Mouse (Mus musculus): Measurements from ENCODE around the gene Ociad1. TPM values are rescaled to one million over a fixed set of nuclear protein-coding genes. Genes with fewer than 3 reads are reported as not detected.

The Ociad1 gene
- 237 and 247 TPM in 2 replicates for polyA plus RNA-seq (2015; fragmentation: Nextera tagmentation; extraction: Ambion mirVana)

- peaks cover 18% of the 10 kb centered on the region for H3K4me1 ChIP-seq
- ATAC-seq (replicated peaks; ENCODE audit: low FRiP score) = peak; percentile 99
- peak within 1 kb of the TSS; percentile 59 for H3K4me2 ChIP-seq
- H3K9ac ChIP-seq = peak within 1 kb of the TSS; percentile 90
- peak within 1 kb of the TSS; percentile 96 for H3K27ac ChIP-seq
- peaks cover 25% of the 10 kb centered on the region for H3K36me3 ChIP-seq
- WGBS = under 1% methylated on average over 58 of the region's 58 CpGs
- peak within 1 kb of the TSS; percentile 87 for H3K4me3 ChIP-seq (replicated peaks)
- H3K9me3 ChIP-seq (replicated peaks) = no peaks in the 10 kb centered on the region
- no peaks in the 10 kb centered on the region for H3K27me3 ChIP-seq
Observed at GRCm38 (mm10) chr5:73292502-73293457, at the start of gene Ociad1. Gene Ociad1 (plus strand): TSS chr5:73292784.

DNA sequence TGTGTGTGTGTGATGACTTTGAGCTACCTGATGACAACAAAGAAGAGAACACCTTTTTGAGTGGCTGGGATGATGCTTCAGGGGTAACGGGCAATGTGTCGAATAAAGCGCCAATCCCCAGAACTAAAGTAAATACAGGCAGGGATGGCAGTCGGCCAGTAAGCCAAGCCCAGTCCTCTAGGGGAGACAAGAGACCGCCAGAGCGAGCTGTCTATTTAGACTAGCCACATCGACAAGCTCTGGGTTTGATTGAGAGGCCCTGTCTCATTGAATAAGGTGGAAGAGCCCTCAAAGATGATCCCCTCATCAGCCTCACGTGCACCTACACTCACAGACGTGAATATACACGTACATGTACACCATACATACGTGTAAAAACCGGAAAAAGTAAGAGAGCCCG, 48.2 kb upstream of the Ociad1 start:
- 77% methylated on average over 13 of the region's 13 CpGs for WGBS

GRCm38 (mm10) chr5:73246414-73246813, 46.2 kb upstream of the Ociad1 start:
- no peak overlapping the region for H3K9ac ChIP-seq
- no peak overlapping the region for H3K27ac ChIP-seq
- H3K9me3 ChIP-seq (replicated peaks) = no peaks in the 10 kb centered on the region
- H3K4me1 ChIP-seq = peaks cover 18% of the 10 kb centered on the region
- no peaks in the 10 kb centered on the region; the same call in 1 of the 2 replicates for H3K36me3 ChIP-seq
- H3K4me2 ChIP-seq = no peak overlapping the region
- WGBS = 88% methylated on average over 6 of the region's 6 CpGs
- ATAC-seq (replicated peaks; ENCODE audit: low FRiP score) = no peak
- no peaks in the 10 kb centered on the region for H3K27me3 ChIP-seq
- no peak overlapping the region for H3K4me3 ChIP-seq (replicated peaks)

More for the DNA sequence above, 48.2 kb upstream of the Ociad1 start:
- no peaks in the 10 kb centered on the region for H3K27me3 ChIP-seq
- H3K4me3 ChIP-seq (replicated peaks) = no peak overlapping the region
- no peaks in the 10 kb centered on the region for H3K36me3 ChIP-seq
- peaks cover 22% of the 10 kb centered on the region for H3K4me1 ChIP-seq
- H3K9me3 ChIP-seq (replicated peaks) = no peaks in the 10 kb centered on the region
- H3K27ac ChIP-seq = no peak overlapping the region
- no peak overlapping the region for H3K9ac ChIP-seq
- no peak for ATAC-seq (replicated peaks; ENCODE audit: low FRiP score)
- no peak overlapping the region for H3K4me2 ChIP-seq

- Histone ChIP-seq H3K36me3 (no peaks in the 10 kb centered on the region; the same call in 1 of the 2 replicates), H3K4me1 (peaks cover 21% of the 10 kb centered on the region), H3K9me3 (replicated peaks) (no peaks in the 10 kb centered on the region), H3K4me2 (no peak overlapping the region), H3K9ac (no peak overlapping the region), H3K27ac (no peak overlapping the region), H3K4me3 (replicated peaks) (no peak overlapping the region), H3K27me3 (no peaks in the 10 kb centered on the region)
- WGBS = 54% methylated on average over 8 of the region's 8 CpGs
- ATAC-seq (replicated peaks; ENCODE audit: low FRiP score) = no peak
Observed at GRCm38 (mm10) chr5:73248211-73248610, 44.4 kb upstream of the Ociad1 start.

GRCm38 (mm10) chr5:73249341-73249740, 43.2 kb upstream of the Ociad1 start:
- Histone ChIP-seq H3K4me1 (peaks cover 28% of the 10 kb centered on the region), H3K9ac (no peak overlapping the region), H3K27ac (no peak overlapping the region), H3K27me3 (no peaks in the 10 kb centered on the region), H3K4me3 (replicated peaks) (no peak overlapping the region), H3K36me3 (no peaks in the 10 kb centered on the region; the same call in 1 of the 2 replicates), H3K9me3 (replicated peaks) (no peaks in the 10 kb centered on the region), H3K4me2 (no peak overlapping the region)
- 95% methylated on average over 4 of the region's 4 CpGs for WGBS
- ATAC-seq (replicated peaks; ENCODE audit: low FRiP score) = no peak

DNA sequence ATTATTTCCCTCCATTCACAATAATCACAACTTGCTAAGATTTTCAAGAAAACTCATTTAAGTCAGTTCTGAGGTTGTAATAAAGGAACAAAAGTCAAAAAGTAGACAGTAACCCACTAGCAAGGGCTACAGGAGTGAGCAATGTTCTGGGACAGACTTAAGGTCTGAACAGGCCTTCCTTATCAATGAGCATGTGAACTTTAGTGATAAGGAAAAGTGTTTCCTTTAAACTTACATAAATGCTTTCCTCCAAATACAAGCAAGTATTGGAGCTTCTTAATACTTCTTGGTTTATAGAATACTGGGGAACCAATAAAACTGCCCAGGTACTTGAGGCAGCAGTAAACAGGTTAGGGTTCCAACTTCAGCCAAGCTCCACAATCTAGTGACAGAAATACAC, 39.8 kb upstream of the Ociad1 start:
- no peak overlapping the region for H3K4me2 ChIP-seq
- no peaks in the 10 kb centered on the region; the same call in 1 of the 2 replicates for H3K36me3 ChIP-seq
- no peaks in the 10 kb centered on the region for H3K27me3 ChIP-seq
- H3K9ac ChIP-seq = no peak overlapping the region
- no peak overlapping the region for H3K4me3 ChIP-seq (replicated peaks)
- peaks cover 31% of the 10 kb centered on the region for H3K4me1 ChIP-seq
- no peak for ATAC-seq (replicated peaks; ENCODE audit: low FRiP score)
- H3K9me3 ChIP-seq (replicated peaks) = no peaks in the 10 kb centered on the region
- H3K27ac ChIP-seq = no peak overlapping the region

GRCm38 (mm10) chr5:73254660-73255059, 37.9 kb upstream of the Ociad1 start:
- Histone ChIP-seq H3K27me3 (no peaks in the 10 kb centered on the region), H3K27ac (peak overlapping the region; percentile 98), H3K9ac (peak overlapping the region; percentile 95; the same call in 1 of the 2 replicates), H3K4me1 (peaks cover 24% of the 10 kb centered on the region), H3K4me2 (peak overlapping the region; percentile 70), H3K9me3 (replicated peaks) (no peaks in the 10 kb centered on the region), H3K4me3 (replicated peaks) (peak overlapping the region; percentile 98), H3K36me3 (no peaks in the 10 kb centered on the region; the same call in 1 of the 2 replicates)
- no peak for ATAC-seq (replicated peaks; ENCODE audit: low FRiP score)
- 15% methylated on average over 5 of the region's 5 CpGs for WGBS

DNA sequence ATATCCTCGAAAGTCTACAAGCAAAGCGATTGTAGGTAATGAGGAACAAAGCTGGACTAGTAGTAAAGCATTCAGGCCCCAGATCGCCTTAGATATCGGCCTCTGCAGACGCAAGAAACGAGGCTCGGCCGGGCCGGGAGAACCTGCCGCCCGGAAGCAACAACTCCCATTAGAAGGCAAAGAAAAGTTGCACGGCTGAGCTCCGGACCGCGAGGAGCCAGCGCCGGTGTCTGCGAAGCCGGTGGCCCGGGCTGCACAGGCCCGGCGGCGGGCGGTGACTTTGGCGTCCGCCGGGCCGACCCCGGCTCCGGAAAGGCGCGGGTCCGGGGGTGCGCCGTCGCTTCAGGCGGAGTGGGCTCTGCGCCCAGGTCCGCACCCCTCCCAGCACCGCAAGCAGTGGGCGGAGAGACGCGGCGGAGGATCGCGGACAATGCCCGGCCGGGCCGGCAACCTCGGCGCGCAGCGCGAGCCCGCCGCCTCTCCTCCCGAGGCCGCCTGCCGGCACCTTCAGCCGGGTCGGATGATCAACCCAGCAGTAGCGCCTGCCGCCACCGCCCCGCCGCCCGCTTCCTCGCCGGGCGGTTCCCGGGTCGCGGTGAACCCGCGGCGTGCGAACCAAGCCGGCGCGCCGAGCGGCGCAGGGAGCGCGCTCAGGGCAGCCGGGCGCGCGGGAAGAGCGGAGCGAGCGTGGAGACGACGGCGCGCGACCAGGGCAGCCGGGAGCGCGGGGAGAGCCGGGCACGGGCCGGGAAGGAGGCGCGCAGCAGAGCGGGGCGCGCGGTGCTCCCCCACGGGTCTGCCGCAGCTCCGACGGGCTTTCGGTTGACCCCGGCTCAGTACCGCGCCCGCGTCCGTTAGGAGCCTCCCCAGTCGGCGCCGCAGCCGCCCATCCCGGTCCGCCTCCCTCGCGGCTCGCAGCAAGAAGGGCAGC, 37.0 kb upstream of the Ociad1 start:
- no peaks in the 10 kb centered on the region for H3K27me3 ChIP-seq
- H3K4me2 ChIP-seq = peak overlapping the region; percentile 70
- WGBS = under 1% methylated on average over 98 of the region's 129 CpGs

GRCm38 (mm10) chr5:73256352-73257065, 36.1 kb upstream of the Ociad1 start, which contains the start of gene Fryl:
Gene Fryl (minus strand): TSS chr5:73256619.
- peak within 1 kb of the TSS; percentile 98 for H3K4me3 ChIP-seq (replicated peaks)
- no peaks in the 10 kb centered on the region for H3K36me3 ChIP-seq
- ATAC-seq (replicated peaks; ENCODE audit: low FRiP score) = peak; percentile 99
- no peaks in the 10 kb centered on the region for H3K27me3 ChIP-seq
- H3K9me3 ChIP-seq (replicated peaks) = no peaks in the 10 kb centered on the region
- H3K9ac ChIP-seq = peak within 1 kb of the TSS; percentile 95
- H3K27ac ChIP-seq = peak within 1 kb of the TSS; percentile 98
- peak within 1 kb of the TSS; percentile 70 for H3K4me2 ChIP-seq
- H3K4me1 ChIP-seq = peaks cover 24% of the 10 kb centered on the region
- under 1% methylated on average over 44 of the region's 44 CpGs for WGBS

More for the DNA sequence above, 37.0 kb upstream of the Ociad1 start:
- Histone ChIP-seq H3K4me1 (peaks cover 24% of the 10 kb centered on the region), H3K36me3 (no peaks in the 10 kb centered on the region), H3K9ac (peak overlapping the region; percentile 95), H3K27ac (peak overlapping the region; percentile 98), H3K9me3 (replicated peaks) (no peaks in the 10 kb centered on the region), H3K4me3 (replicated peaks) (peak overlapping the region; percentile 98)
- peak; percentile 57 for ATAC-seq (replicated peaks; ENCODE audit: low FRiP score)

DNA sequence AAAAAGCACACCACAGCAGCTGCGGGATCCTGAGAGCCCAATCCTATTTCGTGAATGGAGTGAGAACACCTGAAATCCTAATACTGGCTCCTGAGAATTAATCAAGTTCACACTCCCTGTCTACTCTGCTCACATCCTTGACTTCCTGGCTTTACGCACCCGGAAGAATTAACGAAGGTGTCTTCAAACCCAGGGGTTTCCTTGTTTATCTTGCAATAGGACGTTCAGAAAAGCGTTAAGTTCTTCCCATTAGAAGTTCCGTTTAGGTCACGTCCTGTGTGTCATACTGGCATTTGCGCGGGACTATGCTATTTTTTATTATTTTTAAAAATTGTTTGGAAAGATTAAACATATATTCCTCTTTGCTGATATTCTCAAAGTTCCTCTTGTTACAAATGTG, 35.5 kb upstream of the Ociad1 start:
- Histone ChIP-seq H3K4me1 (peaks cover 21% of the 10 kb centered on the region), H3K27me3 (no peaks in the 10 kb centered on the region), H3K9ac (peak overlapping the region; percentile 19), H3K27ac (peak overlapping the region; percentile 61), H3K9me3 (replicated peaks) (no peaks in the 10 kb centered on the region), H3K4me3 (replicated peaks) (peak overlapping the region; percentile 98), H3K36me3 (no peaks in the 10 kb centered on the region), H3K4me2 (peak overlapping the region; percentile 63)
- 2% methylated on average over 11 of the region's 11 CpGs for WGBS
- ATAC-seq (replicated peaks; ENCODE audit: low FRiP score) = no peak

DNA sequence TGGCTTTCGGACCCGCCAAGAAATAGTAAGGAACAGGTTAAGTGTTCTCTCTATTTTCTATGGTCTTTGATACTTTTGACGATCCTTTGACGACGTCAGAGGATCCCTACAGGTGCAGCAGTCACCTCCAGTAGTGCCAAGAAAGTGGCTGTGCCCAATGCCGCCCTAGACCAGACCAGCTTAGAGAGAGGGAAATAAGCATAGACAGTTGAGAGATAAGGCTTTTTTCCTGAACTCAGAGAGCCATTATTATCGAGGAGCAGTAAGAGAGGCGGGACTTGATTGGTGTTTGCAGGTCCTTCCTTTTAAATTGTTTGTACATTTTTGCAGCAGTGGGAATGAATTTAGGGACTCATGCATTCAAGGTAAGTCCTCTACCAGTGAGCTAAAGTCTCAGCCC, 34.9 kb upstream of the Ociad1 start:
- H3K27ac ChIP-seq = no peak overlapping the region
- peak overlapping the region; percentile 63 for H3K4me2 ChIP-seq
- H3K9me3 ChIP-seq (replicated peaks) = no peaks in the 10 kb centered on the region
- WGBS = 50% methylated on average over 8 of the region's 8 CpGs
- H3K36me3 ChIP-seq = no peaks in the 10 kb centered on the region
- H3K27me3 ChIP-seq = no peaks in the 10 kb centered on the region
- H3K4me3 ChIP-seq (replicated peaks) = peak overlapping the region; percentile 98
- no peak for ATAC-seq (replicated peaks; ENCODE audit: low FRiP score)
- peaks cover 20% of the 10 kb centered on the region for H3K4me1 ChIP-seq
- H3K9ac ChIP-seq = 0 out of 2 replicates have a peak overlapping the region, but pooled peaks have one; percentile 19
